Mouse (Mus musculus) spleen, adult 12 weeks (tissue): ENCODE measurements at regions not wholly inside any gene's neighbourhood (a gene's known extent, or its start where the extent isn't known, plus 50 kb on each side); places are given as distances from the start of the nearest gene placed in this dataset.

Experiments used
- DNase-seq: peaks from one replicate; pipeline ENCODE4 v3.0.0; 2022; ENCODE audit warnings: low spot score

GRCm38 (mm10) chr15:62125718-62126117 lies 1202.9 kb upstream of the A1bg start:
- DNase-seq, result no peak

- no peak for DNase-seq
Observed at GRCm38 (mm10) chr15:62123756-62124155, 1200.9 kb upstream of the A1bg start.

GRCm38 (mm10) chr15:62122265-62123023 lies 1199.6 kb upstream of the A1bg start:
- no peak for DNase-seq

- DNase-seq, result no peak
Observed at GRCm38 (mm10) chr15:62121696-62122095, 1198.9 kb upstream of the A1bg start.

GRCm38 (mm10) chr15:62120735-62121134 lies 1197.9 kb upstream of the A1bg start:
- DNase-seq, result no peak

GRCm38 (mm10) chr15:62118997-62119396 lies 1196.2 kb upstream of the A1bg start:
- no peak for DNase-seq

- DNase-seq, result no peak
Observed at GRCm38 (mm10) chr15:62116184-62116583, 1193.4 kb upstream of the A1bg start.

- no peak for DNase-seq
Observed at GRCm38 (mm10) chr15:62114815-62115214, 1192.0 kb upstream of the A1bg start.

GRCm38 (mm10) chr15:62112151-62112550 lies 1189.3 kb upstream of the A1bg start:
- DNase-seq, result no peak

GRCm38 (mm10) chr15:62107976-62108375 lies 1185.2 kb upstream of the A1bg start:
- DNase-seq, result no peak

- peak; percentile 31 for DNase-seq
Observed at GRCm38 (mm10) chr15:62106518-62106975, 1183.7 kb upstream of the A1bg start.

GRCm38 (mm10) chr15:62105483-62105882 lies 1182.7 kb upstream of the A1bg start:
- DNase-seq, result no peak

GRCm38 (mm10) chr15:62104653-62105052 lies 1181.8 kb upstream of the A1bg start:
- no peak for DNase-seq

GRCm38 (mm10) chr15:62099683-62100082 lies 1176.9 kb upstream of the A1bg start:
- no peak for DNase-seq

- DNase-seq, result no peak
Observed at GRCm38 (mm10) chr15:62098791-62099660, 1176.2 kb upstream of the A1bg start.

- no peak for DNase-seq
Observed at GRCm38 (mm10) chr15:62096778-62097177, 1174.0 kb upstream of the A1bg start.

- no peak for DNase-seq
Observed at GRCm38 (mm10) chr15:62095198-62095597, 1172.4 kb upstream of the A1bg start.

GRCm38 (mm10) chr15:62093672-62094071 lies 1170.9 kb upstream of the A1bg start:
- DNase-seq, result no peak

- no peak for DNase-seq
Observed at GRCm38 (mm10) chr15:62092671-62093185, 1169.9 kb upstream of the A1bg start.

GRCm38 (mm10) chr15:62091746-62092659 lies 1169.2 kb upstream of the A1bg start:
- DNase-seq, result no peak

- no peak for DNase-seq
Observed at GRCm38 (mm10) chr15:62091144-62091543, 1168.3 kb upstream of the A1bg start.

- DNase-seq, result no peak
Observed at GRCm38 (mm10) chr15:62088341-62088740, 1165.5 kb upstream of the A1bg start.
